Mouse (Mus musculus) spleen, postnatal 10 days (tissue): ENCODE measurements around the gene Rps6kc1.
A peak's percentile ranks its signal among the peaks of the same experiment; 100 is the strongest.

ENCODE experiments used
- DNase-seq, 2 experiments: peaks; one replicate each; pipeline ENCODE4 v3.0.0; 2021 to 2022; ENCODE audit warnings: low spot score in 2 of 2

The Rps6kc1 gene

DNA sequence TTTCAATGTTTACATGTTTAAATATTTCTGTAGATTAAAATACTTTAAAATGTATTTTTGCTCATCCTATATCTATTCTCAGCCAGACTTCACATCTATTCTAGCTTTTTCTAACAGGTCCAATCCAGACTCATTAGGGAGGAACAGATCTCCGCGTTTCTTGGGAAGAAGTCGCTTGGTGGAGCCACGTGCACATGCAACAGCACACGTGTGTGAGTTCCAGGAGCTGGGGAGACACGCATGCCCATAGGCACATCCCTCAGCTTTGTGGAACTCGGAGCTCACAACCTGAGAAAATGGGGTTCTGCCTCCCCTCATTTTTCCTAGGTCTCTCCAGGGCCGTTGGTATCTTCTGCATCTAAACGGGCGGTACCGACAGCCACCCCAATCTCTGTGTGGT lies 243.7 kb downstream of the Rps6kc1 start:
- DNase-seq, result peak in 1 of 2 experiments; percentile 5

DNA sequence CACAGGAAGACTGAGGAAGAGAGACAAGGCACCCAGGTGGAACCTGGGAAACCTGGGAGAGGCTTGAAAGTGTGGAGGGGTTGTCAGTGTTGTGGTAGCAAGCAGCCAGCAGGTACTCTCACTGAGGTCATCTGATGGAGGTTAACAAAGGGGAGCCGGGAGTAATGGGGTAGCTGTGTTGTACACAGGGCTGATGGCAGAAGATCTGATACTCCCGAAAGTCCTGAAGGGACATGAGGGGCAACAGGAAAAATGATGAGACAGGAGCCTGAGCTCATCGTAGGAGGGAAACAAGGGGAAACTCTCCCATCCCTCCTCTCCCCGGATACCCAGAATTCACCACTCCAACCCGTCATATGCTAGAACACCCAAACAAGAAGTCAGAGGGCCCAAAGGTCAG lies 244.2 kb downstream of the Rps6kc1 start:
- peak in 1 of 2 experiments; percentile 5 for DNase-seq

DNA sequence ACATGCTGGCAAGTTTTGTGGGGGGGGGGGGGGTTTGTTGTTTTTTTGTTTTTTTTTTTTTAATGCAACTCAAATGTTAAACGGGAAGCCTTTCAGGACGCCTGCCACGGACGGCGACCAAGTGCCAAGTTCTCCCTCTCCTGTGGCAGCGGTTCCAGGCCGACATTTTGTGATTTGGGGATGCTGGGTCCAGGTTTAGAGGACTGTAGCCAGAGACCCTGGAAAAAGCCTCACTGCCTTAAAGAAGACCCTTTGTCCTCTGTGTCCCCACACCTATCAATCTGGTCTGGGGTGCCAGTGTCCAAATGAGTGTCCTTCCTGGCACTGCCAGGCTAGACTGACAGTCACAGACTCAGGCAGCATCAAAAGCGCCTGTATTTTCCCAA lies 246.1 kb downstream of the Rps6kc1 start:
- peak in 1 of 2 experiments; percentile 5 for DNase-seq

DNA sequence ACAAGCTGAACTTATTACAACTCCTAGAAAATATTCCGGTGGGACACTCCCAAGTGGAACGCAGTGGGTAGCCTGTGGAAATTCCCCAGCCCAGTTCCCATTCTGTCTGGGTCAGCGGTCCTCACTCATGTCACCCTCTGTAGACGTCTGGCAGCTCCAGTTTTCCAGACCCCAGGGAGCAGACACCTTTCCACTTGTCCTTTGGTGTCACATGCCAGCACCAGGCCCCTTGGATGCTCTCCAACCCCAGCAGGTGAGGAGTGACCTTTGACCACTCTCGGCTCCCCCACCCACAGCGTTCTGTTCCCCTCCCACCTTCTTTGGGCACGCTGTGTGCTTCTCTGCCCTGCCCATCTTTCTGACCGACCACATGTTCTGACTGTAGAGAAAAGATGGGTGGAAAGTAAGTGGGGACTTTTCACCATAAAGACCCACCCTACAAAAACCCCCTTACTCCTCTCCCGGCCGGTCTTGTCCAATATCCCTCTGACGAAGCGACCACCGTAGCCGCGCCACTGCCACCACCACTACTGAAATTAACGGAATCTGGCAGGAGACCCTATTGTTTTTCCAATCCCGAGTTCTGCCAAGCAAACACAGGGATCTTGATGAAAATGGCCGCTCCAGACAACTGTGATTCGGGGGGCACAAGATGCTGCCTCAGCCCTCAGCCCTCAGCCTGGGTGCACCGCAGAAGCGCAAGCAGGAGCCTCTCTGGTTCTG lies 246.6 kb downstream of the Rps6kc1 start:
- peak in 1 of 2 experiments; percentile 7 for DNase-seq

DNA sequence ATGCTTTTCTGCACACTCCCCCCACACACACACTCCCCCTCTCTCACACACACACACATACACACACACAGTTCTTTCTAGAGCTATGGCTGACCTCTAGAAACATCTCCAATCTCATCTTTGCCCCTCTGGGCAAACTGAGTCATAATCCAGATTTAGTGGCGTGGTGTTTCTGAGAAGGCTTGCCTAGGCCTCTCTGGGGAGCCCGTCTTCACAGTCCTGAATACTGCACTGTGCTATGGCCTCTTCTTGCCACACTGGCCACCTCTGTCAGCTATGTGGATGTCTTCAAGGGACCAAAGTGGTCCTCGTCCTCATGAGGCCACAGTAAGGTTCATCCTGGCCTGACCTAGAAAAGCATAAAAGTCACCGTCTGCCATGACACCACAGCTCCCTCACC lies 247.6 kb downstream of the Rps6kc1 start:
- peak in 1 of 2 experiments; percentile 5 for DNase-seq

DNA sequence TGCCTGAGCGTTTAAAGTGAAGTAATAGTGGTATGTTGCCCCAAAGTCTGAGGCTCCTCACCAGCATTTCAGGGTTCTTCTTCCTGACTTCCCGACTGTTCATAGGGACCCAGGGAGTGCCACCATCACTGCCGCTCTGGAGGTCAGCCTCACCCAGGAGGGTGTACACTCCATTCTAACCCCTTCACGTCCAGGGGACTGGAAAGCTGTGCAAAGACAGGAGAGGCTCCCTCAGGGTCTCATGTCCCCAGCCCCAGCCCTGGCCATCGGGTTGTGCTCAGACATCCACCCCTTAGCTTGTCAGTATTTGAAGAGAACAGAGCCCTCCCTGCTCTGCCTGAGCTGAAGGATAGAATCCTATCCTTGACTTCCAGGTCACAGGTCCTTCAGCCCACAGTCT lies 248.8 kb downstream of the Rps6kc1 start:
- DNase-seq, result peak in 1 of 2 experiments; percentile 6

DNA sequence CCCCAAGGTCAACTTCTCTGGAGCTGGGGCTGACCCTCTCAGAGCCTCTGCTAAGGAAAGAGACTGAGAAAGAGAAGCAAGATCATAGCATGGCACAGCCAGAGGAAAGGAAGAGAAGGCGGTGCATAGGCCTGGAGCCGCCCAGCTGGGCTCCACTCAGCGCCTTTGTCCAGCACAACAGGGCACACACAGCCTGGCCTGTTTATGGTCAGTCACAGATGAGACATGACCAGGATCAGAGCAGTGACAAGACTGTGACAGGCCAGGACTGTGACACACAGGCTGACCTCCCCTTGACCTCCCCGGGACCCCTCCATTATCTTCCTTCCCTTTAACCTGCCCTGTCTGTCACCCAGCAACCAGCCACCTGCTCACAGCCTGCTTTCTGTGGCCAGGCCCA lies 249.8 kb downstream of the Rps6kc1 start:
- peak in 1 of 2 experiments; percentile 6 for DNase-seq

- peak in 1 of 2 experiments; percentile 6 for DNase-seq
These were observed 250.3 kb downstream of the Rps6kc1 start for GRCm38 (mm10) chr1:190661249-190661648.

- DNase-seq, result no peak
These were observed 251.7 kb downstream of the Rps6kc1 start for GRCm38 (mm10) chr1:190659722-190660502.

- no peak for DNase-seq
These were observed 253.3 kb downstream of the Rps6kc1 start for GRCm38 (mm10) chr1:190658266-190658665.

GRCm38 (mm10) chr1:190656089-190656488 lies 255.5 kb downstream of the Rps6kc1 start:
- DNase-seq, result no peak

DNA sequence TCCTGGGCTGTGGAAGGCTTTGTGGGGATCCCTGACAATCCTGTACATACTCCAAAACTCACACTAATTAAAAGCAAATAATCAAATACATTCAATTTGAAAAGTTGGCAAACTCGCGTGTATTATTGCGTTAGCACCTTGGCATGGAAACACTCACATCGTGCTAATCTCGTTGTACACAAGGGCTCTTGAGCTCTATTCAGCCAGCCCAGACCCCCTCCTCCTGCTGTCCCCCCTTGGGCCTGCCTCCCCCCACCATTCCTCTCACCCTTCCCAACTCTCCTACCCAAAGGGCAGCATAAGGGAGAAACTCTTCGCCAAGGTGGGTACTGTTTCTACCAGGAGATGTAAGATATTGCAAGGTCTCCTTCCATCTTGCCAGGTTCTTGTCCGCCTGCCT lies 255.9 kb downstream of the Rps6kc1 start:
- no peak for DNase-seq

- DNase-seq, result no peak
These were observed 256.5 kb downstream of the Rps6kc1 start for GRCm38 (mm10) chr1:190655081-190655480.

DNA sequence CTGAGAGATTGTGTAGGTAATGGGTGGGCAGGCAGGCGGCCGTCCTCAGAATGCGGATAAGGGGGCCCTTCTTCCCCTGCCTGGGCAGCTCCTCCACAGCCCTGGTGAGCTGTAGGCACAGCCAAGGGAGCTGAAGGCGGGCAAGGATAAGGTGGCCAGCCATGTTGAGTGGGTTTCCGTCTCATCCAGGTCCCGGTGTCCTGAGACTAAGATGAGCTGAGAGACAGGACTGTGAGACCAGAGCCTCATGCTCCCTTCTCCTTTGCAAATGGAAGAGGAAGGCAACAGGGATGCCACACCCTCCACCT lies 256.9 kb downstream of the Rps6kc1 start:
- no peak for DNase-seq

GRCm38 (mm10) chr1:190653989-190654693 lies 257.4 kb downstream of the Rps6kc1 start:
- DNase-seq, result no peak

GRCm38 (mm10) chr1:190653081-190653480 lies 258.5 kb downstream of the Rps6kc1 start:
- no peak for DNase-seq
